Mouse (Mus musculus) G1E (cell line): ENCODE measurements around the gene Pafah2.

Source experiments
- CTCF ChIP-seq: IDR thresholded peaks from 2 replicates; pipeline ENCODE4 v1.5.1; 2012; ENCODE audit warnings: low read depth, low read length, inconsistent platforms, mixed read lengths
- GATA1 ChIP-seq: IDR thresholded peaks from 2 replicates; pipeline ENCODE4 v1.6.1; 2012; ENCODE audit warnings: borderline replicate concordance, low read length, inconsistent platforms, mixed read lengths
- GATA2 ChIP-seq: IDR thresholded peaks from 2 replicates; pipeline ENCODE4 v1.6.1; 2012; ENCODE audit warnings: low read depth, low read length, inconsistent platforms, borderline replicate concordance
- POLR2AphosphoS5 ChIP-seq: IDR thresholded peaks from 2 replicates; pipeline ENCODE4 v1.6.1; 2012; ENCODE audit warnings: low read depth, low read length, inconsistent platforms; ENCODE audit not compliant: insufficient replicate concordance
- TAL1 ChIP-seq: conservative IDR thresholded peaks from 2 replicates; pipeline ENCODE4 v1.6.1; 2012; ENCODE audit warnings: low read depth, low read length, inconsistent platforms, mixed read lengths

- TF ChIP-seq CTCF (no peak), GATA1 (no peak), TAL1 (no peak), POLR2AphosphoS5 (no peak), GATA2 (no peak)
Observed at GRCm38 (mm10) chr4:134450392-134451195, 54.5 kb downstream of the Pafah2 start.
